Mouse (Mus musculus) cerebellum, postnatal 25 days (tissue): ENCODE results near the gene Krtap19-4.

Experiments
- DNase-seq, 2 experiments: peaks; one replicate each; pipeline ENCODE4 v3.0.0; 2021; ENCODE audit warnings: mixed read lengths in 2 of 2

The Krtap19-4 gene

DNA sequence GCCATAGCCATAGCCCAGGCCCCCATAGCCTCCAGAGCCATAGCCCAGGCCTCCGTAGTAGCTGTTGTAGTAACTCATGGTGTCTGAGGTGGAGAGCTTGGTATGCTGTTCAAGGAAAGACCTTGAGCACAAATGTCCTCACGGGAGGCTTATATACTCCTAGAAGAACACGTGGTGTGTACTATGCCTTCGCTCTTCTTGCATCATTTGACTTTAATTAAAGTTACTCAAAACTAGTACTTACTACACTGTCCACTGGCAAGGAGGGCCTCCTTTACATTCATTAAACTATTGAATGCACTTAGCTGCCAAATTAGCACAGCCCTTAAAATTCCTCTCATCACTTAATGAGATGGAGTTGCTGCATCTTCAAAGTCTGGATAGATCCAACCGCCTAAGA lies at the start of gene Krtap19-4:
Gene Krtap19-4 (minus strand): TSS at position 101 of the 400 bp plus-strand sequence.
- no peak for DNase-seq

GRCm38 (mm10) chr16:88932165-88932564 lies 47.3 kb upstream of the Krtap19-4 start, which contains the start of gene Krtap19-9b:
TSS of gene Krtap19-9b (minus strand) at chr16:88932265.
- DNase-seq: no peak

- DNase-seq: no peak
Observed at GRCm38 (mm10) chr16:88896357-88896756, 11.5 kb upstream of the Krtap19-4 start, which contains the start of gene Krtap19-5. TSS of gene Krtap19-5 (minus strand) at chr16:88896457.

GRCm38 (mm10) chr16:88886870-88887269 lies 2.0 kb upstream of the Krtap19-4 start:
- no peak for DNase-seq

- DNase-seq: no peak
Observed at GRCm38 (mm10) chr16:88877938-88878337, 7.0 kb downstream of the Krtap19-4 start, which contains the start of gene Krtap19-3. TSS of gene Krtap19-3 (minus strand) at chr16:88878038.

- no peak for DNase-seq
Observed at GRCm38 (mm10) chr16:88874169-88874568, 10.7 kb downstream of the Krtap19-4 start, which contains the start of gene Krtap19-2. TSS of gene Krtap19-2 (minus strand) at chr16:88874269.

GRCm38 (mm10) chr16:88869311-88869710 lies 15.6 kb downstream of the Krtap19-4 start, which contains the start of gene Krtap19-1:
TSS of gene Krtap19-1 (minus strand) at chr16:88869411.
- no peak for DNase-seq

GRCm38 (mm10) chr16:88864887-88865407 lies 19.9 kb downstream of the Krtap19-4 start:
- no peak for DNase-seq

- peak; percentile 9 to 38 for DNase-seq
Observed at GRCm38 (mm10) chr16:88851450-88851849, 33.4 kb downstream of the Krtap19-4 start.

GRCm38 (mm10) chr16:88848558-88848957 lies 36.3 kb downstream of the Krtap19-4 start:
- DNase-seq: no peak

GRCm38 (mm10) chr16:88847363-88847762 lies 37.5 kb downstream of the Krtap19-4 start:
- no peak for DNase-seq
